8 mouse cellular contexts compared by ENCODE assay signal in genomic region chr17:74245284-74245683, GRCm38 (mm10). TPM values are rescaled to one million over a fixed set of nuclear protein-coding genes. Genes with fewer than 3 reads are reported as not detected.
DNase-seq lines count a peak whose midpoint lies in the region; ATAC-seq lines count a peak whose summit lies in the region.

No protein-coding gene starts in this region.

- no peak for ATAC-seq in cerebellum, adult (ENCODE audit: insufficient number of reproducible peaks, low FRiP score, low TSS enrichment)

- DNase-seq in gastrocnemius, adult 18-20 months (ENCODE audit: low spot score) = peak; percentile 59
- DNase-seq in gastrocnemius, postnatal 4 days (ENCODE audit: low spot score in 2 of 2) = no peak
- peak; percentile 20 for DNase-seq in adrenal gland, postnatal 25 days
- DNase-seq in gonadal fat pad, adult 2 months (ENCODE audit: low read depth) = peak; percentile 30
- peak; percentile 20 for DNase-seq in heart, postnatal 4 days
- DNase-seq in urinary bladder, postnatal 25 days (ENCODE audit: low spot score) = no peak
- no peak for DNase-seq in thymus, postnatal 0 days (ENCODE audit: low spot score)

RNA-seq across cellular contexts. Expression of gene Memo1, which starts 50.0 kb away (rescaled TPM):
- 10 to 100 TPM; 46.8 to 51.8 TPM for total RNA-seq in gastrocnemius, adult 18-20 months (2021)
- 10 to 100 TPM; 79.1 to 88.6 TPM for total RNA-seq in gastrocnemius, postnatal 4 days (2021)
- total RNA-seq in adrenal gland, postnatal 25 days (2021) = 111 and 128 TPM in 2 replicates
- polyA plus RNA-seq in gonadal fat pad, adult 2 months (2012; rRNA removed) = 30.0 and 47.4 TPM in 2 replicates
- 10 to 100 TPM; 74.4 to 78.4 TPM for total RNA-seq in heart, postnatal 4 days (2021)
- 95.1 and 98.0 TPM in 2 replicates for polyA plus RNA-seq in thymus, postnatal 0 days (2015; fragmentation: Nextera tagmentation; extraction: Ambion mirVana)

Comparison
In these comparisons a context has a peak if more than half of its experiments do, and no peak if none do; other contexts are left out.
1. DNase-seq: peak in gastrocnemius, adult 18-20 months (single experiment), adrenal gland, postnatal 25 days (single experiment), gonadal fat pad, adult 2 months (single experiment) and heart, postnatal 4 days (single experiment); none in gastrocnemius, postnatal 4 days (0 of 2), urinary bladder, postnatal 25 days (single experiment) and thymus, postnatal 0 days (single experiment).